Mouse (Mus musculus) heart, adult 2 months (tissue): ENCODE data around the gene Tm4sf20.

Experiments used
- CTCF ChIP-seq: fragments of 200-600 bp; IDR thresholded peaks from 2 replicates; pipeline ENCODE4 v1.8.1; 2022; ENCODE audit warnings: antibody characterized with exemption, mild to moderate bottlenecking, moderate library complexity
- POLR2A ChIP-seq: fragments of 200-500 bp; IDR thresholded peaks from 2 replicates; pipeline ENCODE4 v1.6.1; 2011; ENCODE audit warnings: mild to moderate bottlenecking, low read depth, low read length, control low read depth; ENCODE audit not compliant: insufficient read depth

DNA sequence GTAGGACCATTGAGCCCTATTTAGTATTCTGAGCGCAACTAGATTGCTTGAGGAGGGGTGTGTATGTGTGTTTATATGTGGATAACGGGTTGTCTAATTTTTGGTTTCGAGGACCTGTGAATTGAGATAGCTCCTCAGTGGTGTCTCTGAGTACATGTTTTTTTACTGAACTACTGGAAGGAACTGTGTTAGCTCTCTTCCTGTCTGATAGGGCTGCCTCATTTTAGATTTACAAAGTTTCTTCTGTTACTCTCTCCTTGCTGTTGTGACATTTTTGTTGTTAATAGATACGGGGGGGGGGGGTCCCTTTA lies 42.4 kb downstream of the Tm4sf20 start:
- TF ChIP-seq CTCF (no peak), POLR2A (no peak)
